8 mouse cellular contexts compared by ENCODE assay signal in genomic region chr5:118327961-118328712, GRCm38 (mm10).
DNase-seq lines count a peak whose midpoint lies in the region; ATAC-seq lines count a peak whose summit lies in the region.

No protein-coding gene starts in this region.

- peak overlapping the region; percentile 31; the same call in 1 of the 2 replicates for H3K27ac ChIP-seq in hindbrain, embryonic 10.5 days
- H3K27ac ChIP-seq in limb, embryonic 15.5 days = peak overlapping the region; percentile 57
- peak overlapping the region; percentile 48; the same call in 1 of the 2 replicates for H3K27ac ChIP-seq in neural tube, embryonic 12.5 days

- no peak overlapping the region for H3K9ac ChIP-seq in limb, embryonic 15.5 days
- no peak overlapping the region for H3K9ac ChIP-seq in neural tube, embryonic 12.5 days

- peak overlapping the region; percentile 41 for H3K4me3 ChIP-seq in hindbrain, embryonic 10.5 days
- peak overlapping the region; percentile 26 for H3K4me3 ChIP-seq in limb, embryonic 15.5 days
- H3K4me3 ChIP-seq in neural tube, embryonic 12.5 days = no peak overlapping the region

- H3K36me3 ChIP-seq in hindbrain, embryonic 10.5 days = no peaks in the 10 kb centered on the region
- no peaks in the 10 kb centered on the region for H3K36me3 ChIP-seq in limb, embryonic 15.5 days
- no peaks in the 10 kb centered on the region for H3K36me3 ChIP-seq in neural tube, embryonic 12.5 days

- DNase-seq in adrenal gland, adult 2 months = peak; percentile 34
- DNase-seq in adrenal gland, postnatal 4 days (ENCODE audit: low spot score in 2 of 2) = no peak
- peak; percentile 54 for DNase-seq in embryo, embryonic 11.5 days (ENCODE audit: low read depth, low spot score)
- no peak for DNase-seq in hindbrain, embryonic 10.5 days (ENCODE audit: low spot score)
- no peak for DNase-seq in spleen, adult 12 weeks (ENCODE audit: low spot score)
- no peak for DNase-seq in spleen, postnatal 4 days (ENCODE audit: low spot score in 2 of 2)

- H3K4me1 ChIP-seq in hindbrain, embryonic 10.5 days (replicated peaks) = peaks cover 38% of the 10 kb centered on the region
- peaks cover 41% of the 10 kb centered on the region for H3K4me1 ChIP-seq in limb, embryonic 15.5 days
- peaks cover 41% of the 10 kb centered on the region for H3K4me1 ChIP-seq in neural tube, embryonic 12.5 days

- H3K9me3 ChIP-seq in hindbrain, embryonic 10.5 days = peaks cover 3% of the 10 kb centered on the region; the same call in 1 of the 2 replicates
- no peaks in the 10 kb centered on the region for H3K9me3 ChIP-seq in limb, embryonic 15.5 days
- no peaks in the 10 kb centered on the region for H3K9me3 ChIP-seq in neural tube, embryonic 12.5 days

- peak overlapping the region; percentile 55 for H3K4me2 ChIP-seq in limb, embryonic 15.5 days
- peak overlapping the region; percentile 52 for H3K4me2 ChIP-seq in neural tube, embryonic 12.5 days (replicated peaks)

- H3K27me3 ChIP-seq in hindbrain, embryonic 10.5 days (ENCODE audit: insufficient read depth, poor library complexity, severe bottlenecking) = peaks cover 50% of the 10 kb centered on the region
- no peaks in the 10 kb centered on the region for H3K27me3 ChIP-seq in limb, embryonic 15.5 days
- no peaks in the 10 kb centered on the region for H3K27me3 ChIP-seq in neural tube, embryonic 12.5 days (replicated peaks)

- ATAC-seq in limb, embryonic 15.5 days (ENCODE audit: insufficient number of reproducible peaks, low FRiP score, low TSS enrichment, low read depth) = no peak
- ATAC-seq in neural tube, embryonic 12.5 days (ENCODE audit: low FRiP score, low read depth) = no peak

- 7% methylated on average over 28 of the region's 28 CpGs for WGBS in hindbrain, embryonic 10.5 days
- 3% methylated on average over 28 of the region's 28 CpGs for WGBS in limb, embryonic 15.5 days
- WGBS in neural tube, embryonic 12.5 days = 3% methylated on average over 28 of the region's 28 CpGs

Comparison
In these comparisons a context has a peak if more than half of its experiments do, and no peak if none do; other contexts are left out.
1. DNase-seq: peak in adrenal gland, adult 2 months (single experiment) and embryo, embryonic 11.5 days (single experiment); none in adrenal gland, postnatal 4 days (0 of 2), hindbrain, embryonic 10.5 days (single experiment), spleen, adult 12 weeks (single experiment) and spleen, postnatal 4 days (0 of 2).
2. Peak in every context shown above with its lines, with median percentiles within 50 percentile points of each other: H3K27ac ChIP-seq.